Mouse (Mus musculus) kidney, adult 2 months (tissue): ENCODE measurements around the gene Luc7l3. TPM values are rescaled to one million over a fixed set of nuclear protein-coding genes. Genes with fewer than 3 reads are reported as not detected.

Experiments used
- DNase-seq: peaks from one replicate; pipeline ENCODE4 v3.0.0; 2021
- H3K27ac ChIP-seq: fragments of 200-500 bp; 2 replicates; pipeline ENCODE4 v1.5.1; 2012; ENCODE audit warnings: low read depth, low read length, control low read depth, inconsistent platforms; ENCODE audit not compliant: insufficient read depth
- H3K27me3 ChIP-seq: fragments of 200-500 bp; replicated peaks from 2 replicates; pipeline ENCODE4 v1.6.1; 2012; ENCODE audit warnings: mild to moderate bottlenecking, moderate library complexity, low read length, inconsistent platforms; ENCODE audit not compliant: control insufficient read depth, insufficient read depth
- H3K36me3 ChIP-seq: fragments of 200-500 bp; 2 replicates; pipeline ENCODE4 v1.6.1; 2012; ENCODE audit warnings: mild to moderate bottlenecking, moderate library complexity, low read length, inconsistent platforms; ENCODE audit not compliant: control insufficient read depth, insufficient read depth
- H3K4me1 ChIP-seq: fragments of 200-500 bp; 2 replicates; pipeline ENCODE4 v1.6.1; 2011; ENCODE audit warnings: low read length; ENCODE audit not compliant: control insufficient read depth, insufficient read depth
- H3K4me3 ChIP-seq: fragments of 200-500 bp; 2 replicates; pipeline ENCODE4 v1.5.1; 2011; ENCODE audit warnings: mild to moderate bottlenecking, low read depth, low read length, control low read depth; ENCODE audit not compliant: insufficient read depth
- CTCF ChIP-seq: fragments of 200-500 bp; conservative IDR thresholded peaks from 2 replicates; pipeline ENCODE4 v1.5.1; 2011; ENCODE audit warnings: low read depth, mild to moderate bottlenecking, control low read depth, low read length, moderate library complexity, mixed read lengths; ENCODE audit not compliant: insufficient read depth, insufficient read length
- POLR2A ChIP-seq: fragments of 200-500 bp; IDR thresholded peaks from one replicate; pipeline ENCODE4 v1.6.1; 2011; ENCODE audit warnings: low read depth, low read length, control low read depth
- WGBS: fragments of 180-500 bp; shearing (Covaris S2); methylation state at CpG from one replicate; pipeline ENCODE4 v1.1.7; 2018; 5-methylcytosine and 5-hydroxymethylcytosine counted together
- polyA plus RNA-seq: library from polyadenylated mRNA; depleted of rRNA; stranded (reverse); fragments of >200 nt; gene quantifications from 2 replicates; pipeline ENCODE4 v1.2.3, GENCODE M21; 2012

Luc7l3 gene
- polyA plus RNA-seq, 1 experiment, result 8.5 TPM

DNA sequence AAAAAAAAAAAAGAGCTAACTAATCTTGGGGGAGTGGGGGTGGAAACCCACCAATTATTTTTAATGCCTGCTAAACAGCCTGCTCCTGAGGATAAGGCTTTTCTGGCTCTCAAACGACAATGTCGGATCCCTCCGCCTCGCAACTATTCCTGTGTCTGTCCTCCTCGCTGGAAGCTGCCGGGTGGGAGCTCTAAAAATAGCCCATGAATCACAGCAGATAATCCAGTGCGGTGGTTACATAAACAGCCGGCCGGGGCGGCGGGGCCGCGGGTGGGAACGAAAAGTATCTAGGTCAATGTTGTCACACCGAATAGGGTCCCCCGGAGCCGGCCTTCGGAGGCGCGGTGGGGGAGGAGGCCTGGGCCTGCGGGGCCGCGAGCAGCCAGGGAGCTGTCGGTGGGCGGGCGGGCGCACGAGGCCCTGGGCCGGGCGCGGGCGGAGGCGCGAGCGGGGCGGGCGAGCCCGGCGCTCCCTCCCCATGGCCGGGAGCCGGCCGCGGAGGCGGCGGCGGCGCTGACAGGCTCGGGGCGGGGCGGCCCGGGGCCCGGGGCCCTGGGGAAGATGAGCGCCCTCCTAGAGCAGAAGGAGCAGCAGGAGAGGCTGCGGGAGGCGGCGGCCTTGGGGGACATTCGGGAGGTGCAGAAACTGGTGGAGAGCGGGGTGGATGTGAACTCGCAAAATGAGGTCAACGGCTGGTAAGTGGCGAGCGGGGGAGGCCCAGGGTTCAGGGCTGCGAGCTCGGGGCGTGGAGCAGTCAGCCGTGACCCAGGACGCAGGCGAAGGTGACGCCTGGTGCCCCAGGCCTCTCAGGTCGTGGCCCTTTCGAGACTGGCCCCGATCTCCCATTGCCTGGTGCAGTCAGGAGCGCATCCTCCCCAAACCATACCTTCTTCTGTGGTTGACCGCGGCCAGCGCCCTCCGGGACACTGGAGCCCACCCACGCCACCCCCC, 6.2 kb upstream of the Luc7l3 start, which contains the start of gene Ankrd40:
TSS of gene Ankrd40 (plus strand) at position 309 of the 951 bp plus-strand sequence.
- H3K4me1 ChIP-seq, result peaks cover 16% of the 10 kb centered on the region

DNA sequence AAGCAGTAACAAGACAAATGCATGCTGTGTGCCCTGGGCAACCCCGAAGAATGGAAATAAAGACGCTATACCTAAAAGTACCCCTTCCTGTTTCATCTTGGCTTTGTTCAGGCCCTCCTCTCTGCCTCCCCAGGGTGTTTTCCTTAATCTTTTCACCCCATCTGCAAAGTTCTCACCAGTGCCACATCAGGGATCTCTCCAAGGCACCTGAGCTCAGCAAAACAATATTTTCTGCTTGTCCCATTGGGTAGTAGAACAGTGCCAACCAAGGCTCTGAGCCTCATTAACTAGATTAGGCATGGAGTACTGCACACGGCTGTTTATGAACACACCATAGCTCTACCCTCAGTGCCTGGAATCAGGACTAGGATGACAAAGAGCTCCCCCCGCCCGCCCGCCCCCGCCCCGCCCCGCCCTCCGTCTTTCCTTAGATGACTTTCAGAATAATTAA, 5.2 kb upstream of the Luc7l3 start:
- Histone ChIP-seq H3K4me1 (peaks cover 20% of the 10 kb centered on the region), H3K27me3 (no peaks in the 10 kb centered on the region), H3K36me3 (no peaks in the 10 kb centered on the region), H3K4me3 (peak overlapping the region; percentile 30; the same call in 1 of the 2 replicates), H3K27ac (peak overlapping the region; percentile 95)
- no peak for TF ChIP-seq CTCF
- TF ChIP-seq POLR2A, result no peak
- 6% methylated on average over 10 of the region's 10 CpGs for WGBS
- DNase-seq, result peak; percentile 63

More for the DNA sequence above, 6.2 kb upstream of the Luc7l3 start, which contains the start of gene Ankrd40:
- Histone ChIP-seq H3K4me3 (peak within 1 kb of the TSS; percentile 69), H3K27me3 (no peaks in the 10 kb centered on the region), H3K27ac (peak within 1 kb of the TSS; percentile 97), H3K36me3 (no peaks in the 10 kb centered on the region)
- DNase-seq, result peak; percentile 97
- TF ChIP-seq CTCF (no peak), POLR2A (peak; percentile 60)
- WGBS, result 1% methylated on average over 71 of the region's 78 CpGs

DNA sequence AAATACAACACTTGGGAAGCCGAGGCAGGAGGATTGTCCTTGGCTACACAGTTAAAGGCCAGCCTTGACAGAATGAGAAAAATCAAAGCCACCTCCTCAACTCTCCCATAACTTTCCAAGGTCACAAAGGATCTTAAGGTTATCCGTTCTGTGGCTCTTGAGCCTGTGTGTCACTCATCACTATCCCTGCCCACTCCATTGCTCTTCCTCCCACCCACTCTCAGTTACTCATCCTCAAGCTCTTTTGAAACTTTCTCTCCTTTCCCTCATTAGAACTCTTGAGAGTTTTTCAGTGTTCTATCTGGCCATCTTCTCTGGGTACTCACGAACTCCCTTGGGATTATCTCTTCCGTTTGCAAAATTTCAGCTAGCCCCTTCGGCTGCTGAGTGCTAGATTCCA, 2.8 kb upstream of the Luc7l3 start:
- no peak overlapping the region for H3K27ac ChIP-seq
- no peaks in the 10 kb centered on the region for H3K27me3 ChIP-seq
- 95% methylated on average over 5 of the region's 5 CpGs for WGBS
- TF ChIP-seq POLR2A, result no peak
- no peak for TF ChIP-seq CTCF
- H3K4me1 ChIP-seq, result peaks cover 13% of the 10 kb centered on the region
- no peaks in the 10 kb centered on the region for H3K36me3 ChIP-seq
- H3K4me3 ChIP-seq, result no peak overlapping the region
- DNase-seq, result no peak

DNA sequence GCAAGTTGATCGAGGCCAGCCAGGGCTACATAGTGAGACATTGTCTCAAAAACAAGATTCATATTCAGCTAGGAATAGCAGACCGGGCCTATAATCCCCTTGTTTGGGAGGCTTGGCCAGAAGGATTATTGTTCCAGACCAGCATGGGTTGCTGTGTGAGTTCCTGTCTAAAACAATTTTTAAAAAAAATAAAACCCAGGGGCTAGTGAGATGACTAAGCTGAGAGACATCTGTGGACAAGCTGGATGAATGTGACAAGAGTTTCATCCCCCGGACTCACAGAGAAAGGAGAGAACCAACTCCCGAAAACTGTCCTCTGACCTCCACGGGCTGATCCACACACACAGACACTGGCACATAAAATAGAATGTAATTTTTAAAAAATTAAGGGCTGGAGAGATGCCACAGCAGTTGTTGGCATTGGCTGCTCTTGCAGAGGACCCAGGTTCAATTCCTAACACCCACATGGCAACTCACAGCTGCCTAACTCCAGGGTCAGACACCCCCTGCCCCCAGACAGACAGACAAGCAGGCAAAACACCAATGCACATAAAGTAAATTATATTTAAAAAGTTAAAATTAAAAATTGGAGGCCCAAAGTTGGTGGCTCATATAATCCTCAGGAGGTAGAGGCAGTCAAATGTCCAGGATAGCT, 1.6 kb upstream of the Luc7l3 start:
- no peak for DNase-seq
- 84% methylated on average over 5 of the region's 5 CpGs for WGBS
- Histone ChIP-seq H3K27ac (no peak overlapping the region), H3K4me3 (no peak overlapping the region), H3K27me3 (no peaks in the 10 kb centered on the region), H3K4me1 (peaks cover 18% of the 10 kb centered on the region), H3K36me3 (no peaks in the 10 kb centered on the region)
- no peak for TF ChIP-seq CTCF
- TF ChIP-seq POLR2A, result no peak

DNA sequence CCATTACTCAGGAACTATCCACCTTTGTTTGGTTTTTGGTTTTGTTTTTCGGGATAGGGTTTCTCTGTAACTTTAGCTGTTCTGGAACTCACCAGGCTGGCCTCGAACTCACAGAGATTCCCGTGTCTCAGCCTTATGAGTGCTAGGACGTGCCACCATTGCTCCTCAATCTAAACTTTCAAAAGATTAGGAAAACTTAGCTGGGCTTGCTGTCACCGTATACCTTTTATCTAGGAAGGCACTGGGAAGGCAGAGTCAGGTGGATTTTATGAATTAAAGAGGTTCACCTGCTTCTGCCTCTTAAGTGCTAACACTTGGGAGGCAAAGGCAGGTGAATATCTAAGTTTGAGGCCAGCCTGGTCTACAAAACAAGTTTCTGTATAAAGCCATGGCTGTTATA, 848 bp upstream of the Luc7l3 start:
- no peaks in the 10 kb centered on the region for H3K27me3 ChIP-seq
- peak overlapping the region; percentile 97 for H3K27ac ChIP-seq
- H3K4me1 ChIP-seq, result peaks cover 18% of the 10 kb centered on the region
- no peak overlapping the region for H3K4me3 ChIP-seq
- TF ChIP-seq CTCF (no peak), POLR2A (no peak)
- no peak for DNase-seq
- WGBS, result 43% methylated on average over 5 of the region's 5 CpGs
- H3K36me3 ChIP-seq, result no peaks in the 10 kb centered on the region

DNA sequence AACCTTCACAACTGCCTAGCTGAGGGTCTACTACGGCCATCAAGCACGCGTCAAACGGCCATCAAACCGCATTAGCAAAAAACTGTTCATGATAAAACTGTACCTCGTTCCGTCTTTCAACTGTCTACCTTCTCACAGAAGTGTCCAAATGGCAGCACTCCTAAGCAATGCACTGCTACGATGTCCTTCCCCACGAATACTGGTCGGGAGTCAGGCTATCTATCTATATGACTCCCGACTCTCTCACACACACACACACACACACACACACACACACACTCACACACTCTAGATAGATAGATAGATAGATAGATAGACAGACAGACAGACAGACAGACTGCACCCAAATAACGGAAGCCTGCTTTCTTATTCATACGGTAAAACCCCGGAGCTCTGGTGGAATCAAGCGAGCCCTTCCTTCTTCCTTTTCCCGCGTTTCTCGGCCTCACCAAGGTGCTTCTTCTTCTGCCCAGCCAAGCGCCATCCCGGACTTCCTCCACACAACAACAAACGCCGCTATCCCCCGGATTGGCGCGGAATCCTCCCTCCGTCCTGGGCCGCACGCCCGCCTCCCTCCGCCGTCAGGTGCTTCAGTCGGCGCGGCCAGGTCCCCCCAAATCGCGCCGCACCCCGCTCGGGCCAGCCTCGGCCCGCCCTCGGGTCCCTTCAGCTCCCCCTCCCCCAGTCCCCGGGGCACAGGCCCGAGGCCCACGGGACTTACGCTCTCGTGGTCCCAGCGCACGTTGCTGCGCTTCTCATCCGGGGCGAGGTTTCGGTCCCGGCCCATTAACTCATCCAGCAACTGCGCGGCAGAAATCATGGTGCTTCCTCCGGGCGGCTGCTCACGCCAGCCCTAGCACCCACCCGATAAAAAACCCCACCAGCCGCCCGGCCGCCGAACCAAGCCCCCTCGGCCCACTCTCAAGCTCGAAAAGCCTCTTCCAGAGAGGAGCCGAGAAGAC, 538 bp downstream of the Luc7l3 start:
- under 1% methylated on average over 67 of the region's 67 CpGs for WGBS
- Histone ChIP-seq H3K36me3 (peaks cover 1% of the 10 kb centered on the region; the same call in 1 of the 2 replicates), H3K4me3 (peak overlapping the region; percentile 87), H3K27me3 (no peaks in the 10 kb centered on the region), H3K4me1 (peaks cover 24% of the 10 kb centered on the region; the same call in 1 of the 2 replicates), H3K27ac (peak overlapping the region; percentile 83)
- no peak for TF ChIP-seq CTCF
- no peak for TF ChIP-seq POLR2A
- DNase-seq, result no peak
